Mouse (Mus musculus) activated CD4-positive, CD25-positive, alpha-beta regulatory T cell, adult 4 months (primary cell): Measurements from ENCODE around the gene Col27a1. TPM values are rescaled to one million over a fixed set of nuclear protein-coding genes. Genes with fewer than 3 reads are reported as not detected.

Experiments used
- ATAC-seq: one replicate; pipeline ENCODE4 v1.8.0; 2017
- polyA plus RNA-seq, 2 experiments: library from polyadenylated mRNA; unstranded; fragments of 100-300 nt; shearing (Covaris generic); gene quantifications; one replicate each; pipeline ENCODE4 v1.2.1; 2017

Col27a1 gene
- polyA plus RNA-seq = under 1 TPM; 0.45 to 0.60 TPM

- ATAC-seq = no peak
These were observed at the start of gene Col27a1 for GRCm38 (mm10) chr4:63213907-63214621. Gene Col27a1, plus strand, starts transcription at chr4:63214004.

- no peak for ATAC-seq
These were observed 48.2 kb upstream of the Col27a1 start for GRCm38 (mm10) chr4:63165636-63166035.

GRCm38 (mm10) chr4:63166323-63166722, 47.5 kb upstream of the Col27a1 start:
- no peak for ATAC-seq

- no peak for ATAC-seq
These were observed 43.7 kb upstream of the Col27a1 start for GRCm38 (mm10) chr4:63170061-63170460.

GRCm38 (mm10) chr4:63171122-63171521, 42.7 kb upstream of the Col27a1 start:
- no peak for ATAC-seq

- no peak for ATAC-seq
These were observed 41.7 kb upstream of the Col27a1 start, which contains the start of gene Kif12 for GRCm38 (mm10) chr4:63171969-63172685. Gene Kif12, minus strand, starts transcription at chr4:63172131.

- ATAC-seq = no peak
These were observed 32.2 kb upstream of the Col27a1 start for GRCm38 (mm10) chr4:63181556-63181955.

- ATAC-seq = no peak
These were observed 27.4 kb upstream of the Col27a1 start for GRCm38 (mm10) chr4:63186281-63186870.

GRCm38 (mm10) chr4:63191641-63192040, 22.2 kb upstream of the Col27a1 start:
- no peak for ATAC-seq

GRCm38 (mm10) chr4:63194366-63194765, 19.4 kb upstream of the Col27a1 start:
- no peak for ATAC-seq

GRCm38 (mm10) chr4:63199366-63199765, 14.4 kb upstream of the Col27a1 start:
- no peak for ATAC-seq

- ATAC-seq = no peak
These were observed 9.9 kb upstream of the Col27a1 start for GRCm38 (mm10) chr4:63203874-63204273.

GRCm38 (mm10) chr4:63205583-63205982, 8.2 kb upstream of the Col27a1 start:
- no peak for ATAC-seq

GRCm38 (mm10) chr4:63215185-63215992, 1.6 kb downstream of the Col27a1 start:
- no peak for ATAC-seq

- ATAC-seq = no peak
These were observed 2.3 kb downstream of the Col27a1 start for GRCm38 (mm10) chr4:63215993-63216531.

- no peak for ATAC-seq
These were observed 2.8 kb downstream of the Col27a1 start for GRCm38 (mm10) chr4:63216566-63216965.

- no peak for ATAC-seq
These were observed 3.7 kb downstream of the Col27a1 start for GRCm38 (mm10) chr4:63217513-63217912.

GRCm38 (mm10) chr4:63219059-63219458, 5.3 kb downstream of the Col27a1 start:
- ATAC-seq = no peak

- ATAC-seq = no peak
These were observed 5.8 kb downstream of the Col27a1 start for GRCm38 (mm10) chr4:63219635-63220034.

- no peak for ATAC-seq
These were observed 7.5 kb downstream of the Col27a1 start for GRCm38 (mm10) chr4:63221096-63221958.

- ATAC-seq = no peak
These were observed 8.4 kb downstream of the Col27a1 start for GRCm38 (mm10) chr4:63222246-63222645.
